Mouse (Mus musculus) E14TG2a.4 (cell line): ENCODE results near the gene Hus1.

Experiments
- CTCF ChIP-seq: conservative IDR thresholded peaks from 2 replicates; pipeline ENCODE4 v1.5.1; 2014; ENCODE audit warnings: low read length
- POU5F1 ChIP-seq: IDR thresholded peaks from 2 replicates; pipeline ENCODE4 v1.6.1; 2014; ENCODE audit warnings: low read length, borderline replicate concordance

- TF ChIP-seq CTCF (no peak), POU5F1 (no peak)
Observed at GRCm38 (mm10) chr11:8978154-8978553, 32.8 kb downstream of the Hus1 start.
